In the genomic region with DNA sequence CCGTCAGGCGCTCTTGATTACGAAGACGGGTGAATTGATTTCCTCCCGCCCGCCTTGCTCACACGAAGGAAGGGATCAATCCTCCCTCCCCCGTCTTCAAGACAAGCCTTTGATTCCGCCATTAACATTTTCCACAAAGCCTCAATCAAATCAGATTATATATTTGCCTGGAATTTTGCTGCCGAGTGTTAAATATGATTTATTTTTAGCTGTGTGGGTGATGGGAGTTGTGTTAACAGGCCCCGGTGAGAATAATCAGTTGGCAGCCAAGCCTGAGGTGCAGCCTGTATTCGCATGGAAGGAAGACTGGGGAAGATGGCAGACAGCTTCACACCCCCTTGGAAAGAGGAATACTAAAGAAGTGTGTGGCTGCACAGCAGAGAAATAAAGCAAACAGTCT, we compare ENCODE assay signal across 19 mouse cellular contexts. TPM values are rescaled to one million over a fixed set of nuclear protein-coding genes. Genes with fewer than 3 reads are reported as not detected.
A peak's percentile ranks its signal among the peaks of the same experiment; 100 is the strongest.
DNase-seq lines count a peak whose midpoint lies in the region; ATAC-seq and TF ChIP-seq lines count a peak whose summit lies in the region.
"Had no signal": no experiment of that assay in that cellular context is flagged by ENCODE, and none has a peak within 500 bp of the region (broad histone marks: within the 10 kb centered on the region; RNA-seq: fewer than 3 reads in every experiment).

No protein-coding gene starts in this region.

- TF ChIP-seq CTCF in brain, embryonic 14.5 days (IDR thresholded peaks at IDR 0.05; ENCODE audit: borderline replicate concordance, extremely low read depth, insufficient read depth, insufficient read length) = no peak

- no peaks in the 10 kb centered on the region for H3K27me3 ChIP-seq in heart, embryonic 14.5 days (ENCODE audit: control insufficient read depth, insufficient read depth, low read length)
- no peaks in the 10 kb centered on the region for H3K27me3 ChIP-seq in midbrain, embryonic 12.5 days
- no peaks in the 10 kb centered on the region for H3K27me3 ChIP-seq in midbrain, embryonic 10.5 days (ENCODE audit: low read depth, poor library complexity, severe bottlenecking)
- H3K27me3 ChIP-seq in midbrain, embryonic 15.5 days (replicated peaks) = no peaks in the 10 kb centered on the region
- H3K27me3 ChIP-seq: hindbrain, embryonic 12.5 days; limb, embryonic 15.5 days had no signal

- no peak for DNase-seq in heart, postnatal 4 days
- DNase-seq in midbrain, embryonic 10.5 days (ENCODE audit: low spot score) = no peak
- DNase-seq in brain, embryonic 14.5 days (ENCODE audit: low read depth) = peak; percentile 67
- DNase-seq in kidney, postnatal 25 days = no peak
- no peak for DNase-seq in adrenal gland, postnatal 10 days
- DNase-seq: adrenal gland, postnatal 14 days; cerebellum, postnatal 10 days; kidney, adult 18-20 months; left cerebral cortex, postnatal 4 days; lung, embryonic 14.5 days; right cerebral cortex, postnatal 14 days; spleen, adult 18-20 months had no signal

- 61% methylated on average over 12 of the region's 12 CpGs for WGBS in heart, embryonic 14.5 days
- WGBS in midbrain, embryonic 12.5 days = 83% methylated on average over 12 of the region's 12 CpGs
- 92% methylated on average over 12 of the region's 12 CpGs for WGBS in midbrain, embryonic 10.5 days
- 60% methylated on average over 12 of the region's 12 CpGs for WGBS in midbrain, embryonic 15.5 days

- H3K4me2 ChIP-seq in heart, embryonic 14.5 days (ENCODE audit: low read length) = no peak overlapping the region
- H3K4me2 ChIP-seq in midbrain, embryonic 12.5 days (replicated peaks) = no peak overlapping the region
- no peak overlapping the region for H3K4me2 ChIP-seq in midbrain, embryonic 15.5 days
- H3K4me2 ChIP-seq: hindbrain, embryonic 12.5 days; limb, embryonic 15.5 days; lung, embryonic 14.5 days had no signal

- peak overlapping the region; percentile 22 to 30; a peak in 3 of 4 replicates for H3K27ac ChIP-seq in heart, embryonic 14.5 days (replicated peaks in 1 of 2; ENCODE audit: control insufficient read depth in 1 of 2, insufficient read depth in 1 of 2, low read depth in 2 of 2, low read length in 2 of 2)
- peak overlapping the region; percentile 43 for H3K27ac ChIP-seq in midbrain, embryonic 12.5 days (replicated peaks)
- no peak overlapping the region for H3K27ac ChIP-seq in midbrain, embryonic 10.5 days (replicated peaks)
- peak overlapping the region; percentile 45 for H3K27ac ChIP-seq in midbrain, embryonic 15.5 days
- H3K27ac ChIP-seq: embryonic facial prominence, embryonic 10.5 days; hindbrain, embryonic 12.5 days; limb, embryonic 15.5 days; liver, embryonic 14.5 days had no signal

- H3K4me3 ChIP-seq in heart, embryonic 14.5 days (ENCODE audit: control insufficient read depth in 1 of 2, insufficient read depth in 1 of 2, low read depth in 1 of 2, low read length in 2 of 2) = no peak overlapping the region
- no peak overlapping the region for H3K4me3 ChIP-seq in midbrain, embryonic 12.5 days
- H3K4me3 ChIP-seq in midbrain, embryonic 10.5 days = no peak overlapping the region
- no peak overlapping the region for H3K4me3 ChIP-seq in midbrain, embryonic 15.5 days
- H3K4me3 ChIP-seq: embryonic facial prominence, embryonic 10.5 days; hindbrain, embryonic 12.5 days; limb, embryonic 15.5 days had no signal

- TF ChIP-seq POLR2A in brain, embryonic 14.5 days (IDR thresholded peaks at IDR 0.05; ENCODE audit: borderline replicate concordance, extremely low read depth, insufficient read depth, insufficient read length, poor library complexity, severe bottlenecking) = no peak

- H3K36me3 ChIP-seq in heart, embryonic 14.5 days (ENCODE audit: control insufficient read depth, insufficient read depth, low read length) = no peaks in the 10 kb centered on the region
- H3K36me3 ChIP-seq in midbrain, embryonic 12.5 days = no peaks in the 10 kb centered on the region
- no peaks in the 10 kb centered on the region for H3K36me3 ChIP-seq in midbrain, embryonic 10.5 days
- no peaks in the 10 kb centered on the region for H3K36me3 ChIP-seq in midbrain, embryonic 15.5 days (replicated peaks)
- H3K36me3 ChIP-seq: hindbrain, embryonic 12.5 days had no signal

- no peak for ATAC-seq in heart, embryonic 14.5 days (ENCODE audit: insufficient number of reproducible peaks, insufficient read depth, low FRiP score, low read depth)
- ATAC-seq in midbrain, embryonic 12.5 days (ENCODE audit: low FRiP score, low read depth) = no peak
- no peak for ATAC-seq in midbrain, embryonic 15.5 days (replicated peaks)

- peaks cover 12 to 15% of the 10 kb centered on the region in 2 experiments for H3K4me1 ChIP-seq in heart, embryonic 14.5 days (ENCODE audit: control insufficient read depth in 2 of 2, insufficient read depth in 2 of 2, low read length in 2 of 2)
- H3K4me1 ChIP-seq in midbrain, embryonic 12.5 days = peaks cover 25% of the 10 kb centered on the region
- H3K4me1 ChIP-seq in midbrain, embryonic 10.5 days = peaks cover 20% of the 10 kb centered on the region
- H3K4me1 ChIP-seq in midbrain, embryonic 15.5 days = peaks cover 19% of the 10 kb centered on the region

- H3K9ac ChIP-seq in heart, embryonic 14.5 days (ENCODE audit: low read length) = no peak overlapping the region
- H3K9ac ChIP-seq in midbrain, embryonic 12.5 days (replicated peaks) = no peak overlapping the region
- H3K9ac ChIP-seq in midbrain, embryonic 15.5 days = no peak overlapping the region
- H3K9ac ChIP-seq: hindbrain, embryonic 12.5 days; limb, embryonic 15.5 days; liver, embryonic 14.5 days; lung, embryonic 14.5 days had no signal

- H3K9me3 ChIP-seq in heart, embryonic 14.5 days (ENCODE audit: control insufficient read depth, low read length) = no peaks in the 10 kb centered on the region
- no peaks in the 10 kb centered on the region for H3K9me3 ChIP-seq in midbrain, embryonic 12.5 days
- no peaks in the 10 kb centered on the region for H3K9me3 ChIP-seq in midbrain, embryonic 10.5 days (replicated peaks)
- no peaks in the 10 kb centered on the region for H3K9me3 ChIP-seq in midbrain, embryonic 15.5 days
- H3K9me3 ChIP-seq: embryonic facial prominence, embryonic 10.5 days; limb, embryonic 15.5 days had no signal

RNA-seq across cellular contexts. Expression of gene Pitpnc1, which starts 46.3 kb away (rescaled TPM):
- polyA plus RNA-seq in heart, embryonic 14.5 days (2014; fragmentation: Nextera tagmentation; extraction: Ambion mirVana) = 16.0 and 16.8 TPM in 2 replicates
- total RNA-seq in heart, postnatal 4 days (2021) = 10 to 100 TPM; 68.1 to 75.2 TPM
- polyA plus RNA-seq in midbrain, embryonic 12.5 days (2016; fragmentation: Nextera tagmentation; extraction: Ambion mirVana) = 32.3 and 32.9 TPM in 2 replicates
- polyA plus RNA-seq in midbrain, embryonic 10.5 days (2016; fragmentation: Nextera tagmentation; extraction: Ambion mirVana) = 20.4 and 26.1 TPM in 2 replicates
- polyA plus RNA-seq in brain, embryonic 14.5 days (2012; rRNA removed) = 23.9 and 30.2 TPM in 2 replicates
- polyA plus RNA-seq in midbrain, embryonic 15.5 days (2015; fragmentation: Nextera tagmentation; extraction: Ambion mirVana) = 43.0 and 43.7 TPM in 2 replicates
- 10 to 100 TPM; 28.3 to 40.3 TPM for total RNA-seq in adrenal gland, postnatal 10 days (2021)

RNA-seq across cellular contexts. Expression of gene Psmd12, which starts 55.1 kb away (rescaled TPM):
- polyA plus RNA-seq in heart, embryonic 14.5 days (2014; fragmentation: Nextera tagmentation; extraction: Ambion mirVana) = 143 and 147 TPM in 2 replicates
- total RNA-seq in heart, postnatal 4 days (2021) = 10 to 100 TPM; 83.0 to 83.3 TPM
- polyA plus RNA-seq in midbrain, embryonic 12.5 days (2016; fragmentation: Nextera tagmentation; extraction: Ambion mirVana) = 190 and 192 TPM in 2 replicates
- polyA plus RNA-seq in midbrain, embryonic 10.5 days (2016; fragmentation: Nextera tagmentation; extraction: Ambion mirVana) = 221 and 237 TPM in 2 replicates
- polyA plus RNA-seq in brain, embryonic 14.5 days (2012; rRNA removed) = 57.9 and 63.5 TPM in 2 replicates
- 140 and 148 TPM in 2 replicates for polyA plus RNA-seq in midbrain, embryonic 15.5 days (2015; fragmentation: Nextera tagmentation; extraction: Ambion mirVana)
- total RNA-seq in adrenal gland, postnatal 10 days (2021) = 10 to 100 TPM; 78.7 to 84.8 TPM
